Mouse (Mus musculus): Measurements from ENCODE around the gene Rbpms2. TPM values are rescaled to one million over a fixed set of nuclear protein-coding genes. Genes with fewer than 3 reads are reported as not detected.

Gene Rbpms2
- polyA plus RNA-seq, 2 experiments, result 10.3 to 19.3 TPM

DNA sequence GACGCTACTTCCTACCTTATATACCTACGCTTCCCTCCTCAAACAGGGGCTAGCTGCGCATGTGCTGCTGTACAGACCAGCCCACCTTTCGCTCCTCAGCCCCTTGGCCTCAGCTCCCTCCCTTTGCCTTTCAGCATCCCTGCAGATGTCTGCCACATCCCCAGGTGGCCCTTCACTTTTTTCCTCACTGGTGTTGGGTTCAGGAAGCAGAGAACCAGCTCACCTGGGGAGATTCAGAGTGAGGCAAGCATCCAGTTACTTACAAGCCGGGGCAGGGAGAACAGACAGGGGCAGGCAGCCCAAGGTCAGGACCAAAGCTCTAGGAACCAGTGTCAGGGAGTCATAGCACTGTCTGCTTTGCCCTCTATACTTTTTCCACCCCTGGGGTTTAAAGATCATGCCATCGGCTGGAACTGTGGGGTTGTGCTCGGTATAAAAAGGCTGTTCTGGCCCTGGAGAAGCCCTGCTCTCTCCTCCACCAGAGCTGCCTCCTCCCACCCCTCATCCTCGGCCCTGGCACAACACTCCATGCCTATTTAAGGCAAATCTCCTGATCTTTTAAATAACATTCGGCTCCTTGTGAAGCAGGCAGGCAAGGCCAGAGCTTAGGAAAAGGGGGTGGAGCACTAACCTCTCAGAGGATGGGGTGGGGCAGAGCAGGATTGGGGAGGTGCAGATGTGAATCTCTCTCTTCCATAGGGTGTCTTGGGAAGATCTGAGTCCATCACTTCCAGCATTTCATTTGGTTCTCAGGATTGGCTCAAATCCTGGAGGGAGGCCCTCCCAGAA is 22.9 kb upstream of the Rbpms2 start:
- ATAC-seq (ENCODE audit: low FRiP score, low read depth) (no peak), DNase-seq (ENCODE audit: low spot score) (no peak)
- no peaks in the 10 kb centered on the region for H3K36me3 ChIP-seq (ENCODE audit: control insufficient read depth, insufficient read depth, low read length)
- H3K9me3 ChIP-seq (ENCODE audit: control insufficient read depth, low read length), result no peaks in the 10 kb centered on the region
- WGBS, result 40% methylated on average over 9 of the region's 9 CpGs
- no peaks in the 10 kb centered on the region for H3K27me3 ChIP-seq (ENCODE audit: control insufficient read depth, insufficient read depth, low read length)
- no peak overlapping the region for H3K27ac ChIP-seq (replicated peaks; ENCODE audit: low read depth, low read length)
- H3K9ac ChIP-seq (ENCODE audit: low read depth, low read length, severe bottlenecking), result no peak overlapping the region
- no peaks in the 10 kb centered on the region for H3K4me1 ChIP-seq (ENCODE audit: control insufficient read depth, insufficient read depth, low read length)
- H3K4me2 ChIP-seq (replicated peaks; ENCODE audit: low read depth, low read length, severe bottlenecking), result no peak overlapping the region
- H3K4me3 ChIP-seq (replicated peaks; ENCODE audit: low read length), result no peak overlapping the region
- no peak for TF ChIP-seq POLR2A (IDR thresholded peaks at IDR 0.05; ENCODE audit: borderline replicate concordance, extremely low read depth, insufficient read depth, insufficient read length)

DNA sequence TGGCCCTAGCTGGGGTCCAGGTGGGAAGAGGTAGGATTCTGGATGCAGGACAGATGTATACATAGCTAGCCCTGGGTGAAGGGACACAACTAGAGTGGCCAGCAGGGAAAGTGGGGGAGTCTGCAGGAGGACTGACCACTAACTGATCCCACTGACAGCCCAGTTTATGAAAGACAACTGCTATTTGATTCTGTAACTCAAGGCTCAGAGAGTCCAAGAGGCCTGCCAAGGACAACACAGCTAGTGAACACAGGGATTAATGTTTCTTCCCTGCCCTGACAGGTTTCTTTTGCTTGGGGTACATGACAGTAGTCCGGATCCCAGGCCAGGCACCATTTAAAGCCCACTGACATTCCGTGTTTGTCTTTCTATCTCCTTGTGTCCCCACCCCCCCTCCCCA is 22.3 kb upstream of the Rbpms2 start:
- no peak for DNase-seq (ENCODE audit: low spot score)
- Histone ChIP-seq H3K4me1 (ENCODE audit: control insufficient read depth, insufficient read depth, low read length) (no peaks in the 10 kb centered on the region), H3K27me3 (ENCODE audit: control insufficient read depth, insufficient read depth, low read length) (no peaks in the 10 kb centered on the region), H3K27ac (replicated peaks; ENCODE audit: low read depth, low read length) (no peak overlapping the region), H3K9ac (ENCODE audit: low read depth, low read length, severe bottlenecking) (no peak overlapping the region), H3K4me2 (replicated peaks; ENCODE audit: low read depth, low read length, severe bottlenecking) (no peak overlapping the region), H3K4me3 (replicated peaks; ENCODE audit: low read length) (no peak overlapping the region), H3K9me3 (ENCODE audit: control insufficient read depth, low read length) (no peaks in the 10 kb centered on the region), H3K36me3 (ENCODE audit: control insufficient read depth, insufficient read depth, low read length) (no peaks in the 10 kb centered on the region)
- WGBS, result 49% methylated on average over 2 of the region's 2 CpGs
- no peak for ATAC-seq (ENCODE audit: low FRiP score, low read depth)
- no peak for TF ChIP-seq POLR2A (IDR thresholded peaks at IDR 0.05; ENCODE audit: borderline replicate concordance, extremely low read depth, insufficient read depth, insufficient read length)

DNA sequence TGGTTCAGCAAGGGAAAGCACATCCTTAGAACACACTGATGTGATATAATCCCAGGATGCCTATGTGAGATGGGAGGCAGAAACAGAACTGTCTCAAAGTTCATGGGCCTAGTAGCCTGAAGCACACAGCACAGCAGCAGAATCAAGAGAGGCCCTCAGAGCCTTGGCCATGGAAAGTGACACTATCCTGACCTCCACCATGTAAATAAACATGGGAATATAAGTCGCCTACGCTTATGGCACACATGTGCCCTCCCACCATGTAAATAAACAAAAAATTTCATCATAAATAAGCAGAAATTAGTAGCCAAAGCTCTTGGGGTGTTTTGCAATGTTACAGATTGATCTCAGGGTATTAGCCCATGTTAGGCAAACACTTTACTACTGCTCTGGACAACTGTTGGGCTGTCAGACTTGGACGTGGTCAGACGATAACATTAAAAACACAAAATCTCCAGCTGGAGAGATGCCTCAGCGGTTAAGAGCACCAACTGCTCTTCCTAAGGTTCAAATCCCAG is 17.4 kb upstream of the Rbpms2 start:
- ATAC-seq (ENCODE audit: low FRiP score, low read depth), result no peak
- Histone ChIP-seq H3K27me3 (ENCODE audit: control insufficient read depth, insufficient read depth, low read length) (no peaks in the 10 kb centered on the region), H3K4me3 (replicated peaks; ENCODE audit: low read length) (no peak overlapping the region), H3K4me2 (replicated peaks; ENCODE audit: low read depth, low read length, severe bottlenecking) (no peak overlapping the region), H3K9ac (ENCODE audit: low read depth, low read length, severe bottlenecking) (no peak overlapping the region), H3K27ac (replicated peaks; ENCODE audit: low read depth, low read length) (no peak overlapping the region), H3K4me1 (ENCODE audit: control insufficient read depth, insufficient read depth, low read length) (no peaks in the 10 kb centered on the region), H3K9me3 (ENCODE audit: control insufficient read depth, low read length) (no peaks in the 10 kb centered on the region), H3K36me3 (ENCODE audit: control insufficient read depth, insufficient read depth, low read length) (no peaks in the 10 kb centered on the region)
- 86% methylated on average over 5 of the region's 5 CpGs for WGBS
- DNase-seq (ENCODE audit: low spot score), result no peak
- TF ChIP-seq POLR2A (IDR thresholded peaks at IDR 0.05; ENCODE audit: borderline replicate concordance, extremely low read depth, insufficient read depth, insufficient read length), result no peak

DNA sequence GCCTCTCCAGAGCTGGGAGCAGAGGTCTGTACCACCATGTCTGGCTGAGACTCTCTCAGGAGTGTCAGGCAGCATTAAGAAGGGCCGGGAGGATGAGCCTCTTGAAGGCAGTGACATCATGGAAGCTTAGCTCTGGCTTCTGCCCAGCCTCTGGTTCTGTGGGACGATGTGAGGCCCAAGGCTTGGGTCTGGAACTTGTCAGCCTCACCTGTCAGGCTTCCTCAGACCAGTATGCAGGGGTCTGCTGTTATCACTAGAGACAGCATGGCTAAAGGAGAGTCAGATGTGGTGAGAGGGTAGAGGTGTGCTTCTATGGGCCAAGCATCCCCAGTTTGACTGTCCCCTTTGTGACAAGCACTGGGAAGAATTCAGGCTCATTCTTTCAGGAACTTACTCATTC is 16.4 kb upstream of the Rbpms2 start:
- Histone ChIP-seq H3K4me2 (replicated peaks; ENCODE audit: low read depth, low read length, severe bottlenecking) (no peak overlapping the region), H3K9ac (ENCODE audit: low read depth, low read length, severe bottlenecking) (no peak overlapping the region), H3K9me3 (ENCODE audit: control insufficient read depth, low read length) (no peaks in the 10 kb centered on the region), H3K27ac (replicated peaks; ENCODE audit: low read depth, low read length) (no peak overlapping the region), H3K27me3 (ENCODE audit: control insufficient read depth, insufficient read depth, low read length) (no peaks in the 10 kb centered on the region), H3K36me3 (ENCODE audit: control insufficient read depth, insufficient read depth, low read length) (no peaks in the 10 kb centered on the region), H3K4me3 (replicated peaks; ENCODE audit: low read length) (no peak overlapping the region), H3K4me1 (ENCODE audit: control insufficient read depth, insufficient read depth, low read length) (no peaks in the 10 kb centered on the region)
- 22% methylated on average over 2 of the region's 2 CpGs for WGBS
- no peak for TF ChIP-seq POLR2A (IDR thresholded peaks at IDR 0.05; ENCODE audit: borderline replicate concordance, extremely low read depth, insufficient read depth, insufficient read length)
- DNase-seq (ENCODE audit: low spot score) (no peak), ATAC-seq (ENCODE audit: low FRiP score, low read depth) (no peak)

DNA sequence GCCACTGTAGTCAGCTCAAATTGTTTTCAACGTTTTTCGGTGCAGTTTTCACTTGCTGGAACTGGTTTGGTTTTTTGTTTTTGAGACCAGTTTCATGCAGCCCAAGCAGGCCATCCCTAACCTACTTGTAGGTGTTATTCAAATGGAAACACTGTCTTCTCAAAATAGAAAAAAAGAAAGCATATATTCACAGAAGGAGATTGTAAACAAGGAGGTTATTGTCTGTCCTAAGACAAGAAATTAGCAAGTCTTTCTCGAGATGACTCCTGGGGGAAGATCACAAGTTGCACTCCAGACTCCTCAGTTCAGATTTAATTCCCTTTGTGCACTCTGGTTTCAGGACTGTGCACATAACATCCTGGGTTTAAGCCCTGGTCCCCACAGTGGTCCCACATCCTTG is 10.1 kb upstream of the Rbpms2 start:
- no peaks in the 10 kb centered on the region for H3K9me3 ChIP-seq (ENCODE audit: control insufficient read depth, low read length)
- WGBS, result 63% methylated on average over 3 of the region's 3 CpGs
- H3K4me2 ChIP-seq (replicated peaks; ENCODE audit: low read depth, low read length, severe bottlenecking), result no peak overlapping the region
- ATAC-seq (ENCODE audit: low FRiP score, low read depth) (no peak), DNase-seq (ENCODE audit: low spot score) (no peak)
- H3K36me3 ChIP-seq (ENCODE audit: control insufficient read depth, insufficient read depth, low read length), result no peaks in the 10 kb centered on the region
- no peak overlapping the region for H3K9ac ChIP-seq (ENCODE audit: low read depth, low read length, severe bottlenecking)
- H3K4me3 ChIP-seq (replicated peaks; ENCODE audit: low read length), result no peak overlapping the region
- TF ChIP-seq POLR2A (IDR thresholded peaks at IDR 0.05; ENCODE audit: borderline replicate concordance, extremely low read depth, insufficient read depth, insufficient read length), result no peak
- H3K27ac ChIP-seq (replicated peaks; ENCODE audit: low read depth, low read length), result no peak overlapping the region
- no peaks in the 10 kb centered on the region for H3K4me1 ChIP-seq (ENCODE audit: control insufficient read depth, insufficient read depth, low read length)
- no peaks in the 10 kb centered on the region for H3K27me3 ChIP-seq (ENCODE audit: control insufficient read depth, insufficient read depth, low read length)

All from limb, embryonic 14.5 days (tissue).